Mouse (Mus musculus): ENCODE results near the gene Sec11a.
"Not testable (repeated sequence)": the region's sequence is repeated elsewhere in the genome, so short reads cannot be mapped to it uniquely, and the experiment has no call there.

Sec11a gene

DNA sequence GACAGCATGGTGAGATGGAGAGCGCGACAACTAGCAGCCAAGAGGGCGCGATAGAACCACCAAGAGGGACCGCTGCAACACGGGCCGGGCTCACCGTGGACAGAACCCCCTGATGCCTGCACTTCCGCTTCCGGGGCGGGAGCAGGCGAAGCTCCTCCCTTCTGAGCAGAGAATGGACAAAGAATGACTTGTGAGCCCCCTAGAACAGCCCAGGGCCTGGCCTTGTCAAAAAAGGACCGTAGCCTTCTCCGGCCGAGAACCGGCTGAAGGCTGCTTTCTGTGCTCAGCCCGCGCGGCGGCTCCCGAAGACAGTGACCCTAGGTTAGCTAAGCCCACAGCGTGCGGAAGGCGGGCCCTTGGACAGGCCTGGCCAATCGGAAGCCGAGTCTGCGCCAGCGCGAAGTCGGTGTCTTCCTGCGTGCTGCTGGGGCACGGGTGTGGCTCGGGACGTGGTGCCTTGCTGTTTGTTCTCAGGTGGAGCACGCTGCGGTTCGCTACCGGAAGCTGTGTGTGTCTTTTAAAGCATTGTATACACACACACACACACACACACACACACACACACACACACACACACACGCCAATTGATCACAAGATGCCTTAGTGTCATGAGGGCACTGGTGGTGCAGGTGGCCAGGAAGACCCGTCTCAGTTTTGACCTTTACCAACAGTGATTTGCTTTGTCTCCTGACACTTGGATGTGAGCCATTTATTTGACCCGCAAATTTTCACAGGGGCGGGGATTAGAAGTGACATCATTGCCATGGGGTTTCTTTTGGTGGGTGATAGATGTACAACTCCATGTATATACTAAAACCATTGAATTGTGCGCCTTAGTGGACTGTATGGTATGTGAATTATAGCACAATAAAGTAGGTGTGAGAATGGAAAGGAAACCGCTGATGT lies at the start of gene Sec11a:
TSS of gene Sec11a (minus strand) at position 336 of the 906 bp plus-strand sequence.
- peak; percentile 96 for DNase-seq

DNA sequence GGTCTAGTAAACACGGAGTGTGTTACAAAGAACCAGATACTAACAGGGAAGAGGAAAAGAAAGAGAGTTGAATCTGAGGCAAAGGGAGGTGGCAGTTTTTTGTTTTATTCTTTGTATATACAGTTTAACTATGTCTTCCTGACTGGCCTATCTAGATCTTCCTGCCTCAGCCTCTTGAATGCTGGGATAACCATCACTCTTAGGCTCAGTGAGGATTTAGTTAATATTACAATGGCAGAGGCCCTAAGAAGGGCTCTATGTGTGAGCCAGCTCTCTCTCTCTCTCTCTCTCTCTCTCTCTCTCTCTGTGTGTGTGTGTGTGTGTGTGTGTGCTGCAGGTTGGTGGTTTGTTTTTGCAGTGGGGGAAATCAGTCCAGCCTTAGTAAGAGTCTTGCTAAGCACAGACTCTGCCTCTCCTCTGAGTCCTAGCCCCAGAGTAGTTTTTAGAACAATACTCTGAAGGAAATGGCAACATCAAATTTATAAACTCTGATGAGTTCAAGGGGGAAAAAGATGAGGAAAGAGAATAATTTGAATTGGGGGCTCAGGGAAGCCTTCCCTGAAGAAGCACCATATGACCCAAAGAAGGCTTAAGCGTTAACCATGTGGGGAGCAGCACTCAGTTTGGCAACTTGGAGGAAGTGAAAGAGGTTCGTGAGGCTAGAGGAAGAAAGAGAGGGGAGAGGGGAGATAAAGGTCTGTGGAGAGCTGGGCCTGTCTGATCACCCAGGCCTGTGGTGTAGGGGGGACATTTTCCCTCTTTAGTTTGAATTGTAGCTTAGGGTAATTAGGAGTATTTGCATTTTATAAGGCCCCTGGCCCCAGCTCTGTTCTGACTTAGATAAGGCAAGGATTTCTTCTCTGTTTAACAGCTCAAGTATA lies 47.9 kb upstream of the Sec11a start:
- DNase-seq: no peak

DNA sequence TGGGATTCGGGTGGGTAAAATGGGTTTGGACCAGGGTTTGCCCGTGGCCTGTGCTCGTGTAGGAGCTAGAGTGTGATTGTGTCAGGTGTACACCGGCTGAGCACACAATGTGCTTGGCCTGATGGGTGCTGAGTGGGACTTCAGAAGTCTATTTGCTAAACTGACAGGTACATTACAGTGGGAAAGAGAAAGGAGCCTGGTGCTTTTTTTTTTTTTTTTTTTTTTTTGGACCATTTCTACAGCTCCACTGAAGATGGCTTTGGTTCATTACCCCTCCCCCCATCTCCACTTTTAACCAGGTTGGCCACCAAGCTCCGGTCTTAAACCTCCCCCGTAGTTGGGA lies 47.1 kb upstream of the Sec11a start:
- no peak for DNase-seq

DNA sequence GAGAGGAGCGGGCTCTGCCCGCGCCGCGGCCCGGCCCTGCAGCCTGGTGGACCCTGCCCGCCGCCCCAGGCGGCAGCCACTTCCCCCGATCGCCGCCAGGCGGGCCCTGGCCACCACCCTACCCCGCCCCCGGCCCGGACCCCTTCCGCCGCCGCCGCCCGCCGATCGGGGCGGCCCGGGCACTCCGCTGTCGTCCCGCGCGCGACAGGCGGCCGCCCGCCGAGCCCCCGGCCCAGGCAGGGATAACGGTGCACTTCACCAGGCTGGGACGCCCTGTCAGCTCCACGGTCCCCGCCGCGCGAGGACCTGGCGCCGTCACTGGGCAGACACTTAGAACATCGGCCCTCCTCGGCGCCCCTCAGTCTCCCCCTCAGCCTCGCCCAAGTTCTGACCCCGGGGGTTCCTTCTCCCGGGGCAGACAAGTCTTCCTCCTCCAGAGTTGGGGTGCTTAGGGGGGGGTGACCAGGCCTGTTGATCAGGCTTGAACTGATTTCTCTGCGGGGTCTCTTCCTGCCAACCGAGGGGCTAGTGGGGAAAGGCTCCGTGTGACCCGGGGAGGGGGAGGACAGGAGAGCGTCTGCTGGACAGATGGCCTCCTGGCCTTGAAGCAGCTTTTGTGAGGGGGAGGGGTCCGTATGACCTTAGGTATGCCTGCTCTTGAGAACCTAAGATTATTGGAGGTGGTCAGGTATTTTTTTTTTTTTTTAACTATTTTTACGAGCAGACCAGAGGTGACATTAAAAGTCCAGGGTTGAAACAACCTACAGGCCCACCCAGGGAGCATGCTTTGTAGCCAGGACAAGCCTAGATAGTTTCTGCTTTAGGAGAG lies 46.5 kb upstream of the Sec11a start:
- peak; percentile 57 for DNase-seq

DNA sequence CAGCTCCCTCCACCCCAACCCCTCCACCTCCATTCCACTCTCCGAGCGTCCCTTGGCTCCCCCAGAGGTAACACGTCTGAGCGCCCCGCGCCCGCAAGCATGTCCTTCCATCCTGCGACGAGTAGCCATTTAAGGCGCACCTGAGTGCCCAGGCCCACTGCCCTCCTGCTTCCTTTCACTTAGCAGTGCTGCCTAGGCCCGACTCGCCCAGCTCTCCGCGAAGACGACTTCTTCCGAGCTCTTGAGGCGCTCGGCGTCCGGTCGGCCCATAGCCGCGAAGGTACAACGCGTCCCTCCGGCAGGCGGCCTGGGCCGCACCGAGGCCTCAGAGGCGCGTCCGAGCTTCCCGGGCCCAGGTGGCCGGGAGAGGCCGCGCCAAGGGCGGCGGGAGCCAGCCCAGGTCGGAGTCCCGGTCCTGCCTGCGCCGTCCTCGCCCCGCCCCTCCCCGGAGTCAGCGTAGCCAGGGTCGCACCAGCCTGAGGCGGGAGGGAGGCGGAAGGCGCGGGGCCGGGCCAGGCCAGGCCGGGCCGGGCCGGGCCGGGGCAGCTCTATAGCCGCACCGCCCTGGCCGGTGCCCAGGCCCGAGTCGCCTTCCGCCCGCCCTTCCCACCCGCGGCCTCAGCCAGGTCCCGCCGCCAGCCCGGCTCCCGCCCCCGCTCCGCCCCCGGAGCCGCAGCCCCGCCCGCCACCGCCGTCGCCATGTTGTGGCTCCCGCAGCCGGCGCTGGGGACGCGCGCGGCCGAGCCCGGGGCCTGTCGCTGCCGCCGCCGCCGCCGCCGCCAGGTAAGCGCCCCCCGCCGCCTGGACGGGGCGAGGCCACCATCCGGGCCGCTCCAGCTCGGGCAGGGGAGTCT lies 45.6 kb upstream of the Sec11a start, which contains the start of gene Zfp592:
TSS of gene Zfp592 (plus strand) at position 702 of the 854 bp plus-strand sequence.
- peak; percentile 85 for DNase-seq

DNA sequence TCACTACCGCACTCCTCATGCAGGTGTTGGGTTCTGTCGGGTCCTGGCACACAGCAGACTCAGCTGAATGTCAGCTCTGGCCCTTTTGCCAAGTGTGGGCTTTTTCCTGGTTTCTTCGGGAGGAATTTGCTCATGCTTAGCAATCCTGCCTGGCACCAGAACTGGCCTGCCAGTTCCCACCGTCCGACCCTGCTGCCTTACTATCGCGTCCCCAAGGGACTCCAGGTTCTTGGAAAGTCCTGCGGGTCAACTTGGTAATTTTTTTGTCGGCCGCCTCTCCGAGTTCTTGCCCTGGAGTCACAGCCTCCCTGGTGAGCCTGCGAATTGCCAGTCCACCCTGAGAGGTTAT lies 45.0 kb upstream of the Sec11a start:
- peak; percentile 22 for DNase-seq

DNA sequence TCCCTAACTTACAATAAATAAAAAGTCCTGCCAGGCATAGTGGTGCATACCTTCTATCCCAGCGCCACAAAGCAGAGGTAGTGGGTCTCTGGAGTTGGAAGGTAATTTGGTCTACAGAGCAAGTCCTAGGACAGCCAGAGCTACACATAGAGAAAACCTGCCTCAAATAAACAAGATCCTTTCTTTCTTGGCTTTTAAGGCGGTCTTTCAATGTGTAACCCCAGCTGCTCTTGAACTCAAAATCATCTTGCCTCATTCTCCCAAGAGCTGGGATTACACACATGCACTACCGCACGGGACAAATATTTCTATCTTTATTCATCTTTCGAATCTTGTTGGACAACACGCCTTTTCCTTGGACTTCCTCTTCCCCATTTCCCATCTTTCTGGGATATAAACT lies 44.5 kb upstream of the Sec11a start:
- no peak for DNase-seq

DNA sequence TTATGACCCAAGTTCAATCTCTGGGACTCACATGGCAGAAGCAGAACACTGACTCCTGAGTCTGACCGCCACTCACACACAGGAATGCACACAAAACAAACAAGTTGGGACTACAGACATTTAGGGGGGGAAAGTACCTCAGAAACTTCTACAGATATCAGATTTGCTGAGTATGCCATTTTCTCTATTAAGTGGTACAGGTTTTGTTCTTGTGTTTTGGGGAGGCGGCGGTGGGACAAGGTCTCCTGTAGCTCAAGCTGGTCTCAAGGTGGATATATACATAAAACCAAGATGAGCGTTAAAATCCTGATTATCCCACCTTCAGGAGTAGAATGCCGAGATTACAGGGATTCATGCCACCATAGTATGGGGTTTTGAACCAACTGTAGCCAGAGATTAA lies 44.0 kb upstream of the Sec11a start:
- no peak for DNase-seq

DNA sequence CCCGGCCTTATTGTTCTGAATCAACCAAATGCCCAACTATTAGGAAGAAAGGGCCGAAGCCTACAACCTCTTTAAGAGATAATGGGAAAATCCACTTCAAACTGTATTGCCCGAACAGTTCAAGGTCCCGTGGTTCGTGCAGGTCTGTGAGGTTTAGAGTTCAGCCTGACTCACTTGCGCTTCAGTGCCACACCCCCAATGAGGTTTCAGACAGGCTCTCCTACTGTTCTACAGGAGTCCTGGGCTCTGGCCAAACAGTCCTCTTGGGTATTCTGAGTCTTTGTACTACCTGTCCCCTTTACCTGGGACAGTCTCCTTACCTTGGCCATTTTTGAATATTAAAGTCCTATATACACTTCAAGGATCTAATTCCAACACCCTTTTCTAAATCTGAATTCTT lies 42.7 kb upstream of the Sec11a start:
- DNase-seq: no peak

DNA sequence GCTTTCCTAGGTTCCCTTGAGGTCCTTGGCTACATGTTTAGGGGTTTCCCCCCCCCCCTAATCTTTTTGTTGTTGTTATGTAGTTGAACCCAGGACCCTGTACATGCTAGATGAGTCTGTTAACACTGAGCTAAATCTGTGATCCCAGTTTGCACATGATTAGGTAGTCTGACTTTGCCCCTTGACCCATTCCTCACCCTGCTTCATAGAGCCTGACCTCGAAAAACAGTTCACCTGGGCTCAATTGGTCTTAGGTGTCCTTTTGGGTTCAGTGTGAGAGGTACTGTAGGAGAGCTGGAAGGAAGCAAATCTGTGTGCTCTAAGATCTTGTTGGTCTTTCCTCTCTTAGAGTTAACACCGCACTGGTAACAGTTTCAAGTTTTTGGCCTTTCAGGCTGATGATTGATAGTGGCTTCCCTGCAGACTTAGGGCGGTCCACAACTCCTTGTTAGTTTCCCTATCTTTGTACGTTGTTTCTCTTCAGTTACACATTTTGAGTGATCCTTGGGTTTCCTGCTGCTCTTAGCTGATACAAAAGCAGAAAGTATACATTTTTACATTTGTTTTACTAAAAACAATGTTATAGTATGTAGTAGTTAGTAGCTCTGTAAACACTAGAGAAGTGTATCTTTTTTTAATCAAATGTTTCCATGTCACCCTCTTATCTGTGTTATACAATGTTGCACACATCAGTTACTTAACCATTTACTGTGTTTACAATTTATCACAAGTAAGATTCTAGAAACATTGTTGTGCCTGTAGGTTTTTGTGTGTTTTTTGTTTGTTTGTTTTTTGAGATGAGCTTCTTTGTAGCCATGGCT lies 40.4 kb upstream of the Sec11a start:
- DNase-seq: no peak

DNA sequence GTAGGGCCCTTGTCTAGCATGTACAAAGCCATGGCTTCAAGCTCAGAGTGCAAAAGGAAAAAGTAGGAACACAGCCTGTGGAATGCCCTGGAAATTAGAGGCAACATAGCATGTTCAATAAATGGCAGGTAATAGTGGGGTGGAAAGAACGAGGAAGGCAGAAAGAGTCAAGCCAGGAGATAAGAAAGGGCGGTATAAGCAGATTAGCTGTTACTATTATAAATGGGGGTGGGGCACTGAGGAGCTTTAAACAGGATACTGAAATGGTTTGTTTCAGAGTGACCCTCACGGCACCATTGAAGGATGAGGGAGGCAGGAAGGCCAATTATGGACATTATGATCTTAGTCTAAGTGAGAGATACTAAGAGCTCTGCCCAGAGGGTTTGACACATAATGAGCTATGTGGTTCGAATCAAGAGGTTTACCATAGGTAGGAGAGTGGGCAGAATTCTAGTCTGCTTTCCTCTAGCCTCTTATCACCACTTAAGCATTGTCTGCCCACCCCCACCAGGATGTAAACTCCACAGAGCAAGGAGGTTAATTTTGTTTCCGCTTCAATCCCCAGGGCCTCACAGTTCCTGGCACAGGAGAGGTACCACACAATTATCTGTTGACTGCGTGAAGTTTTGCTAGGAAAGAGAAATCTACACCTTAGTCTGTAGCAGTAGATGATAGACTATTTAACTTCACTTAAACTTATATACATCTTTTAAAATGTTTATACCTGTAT lies 39.0 kb upstream of the Sec11a start:
- DNase-seq: no peak

DNA sequence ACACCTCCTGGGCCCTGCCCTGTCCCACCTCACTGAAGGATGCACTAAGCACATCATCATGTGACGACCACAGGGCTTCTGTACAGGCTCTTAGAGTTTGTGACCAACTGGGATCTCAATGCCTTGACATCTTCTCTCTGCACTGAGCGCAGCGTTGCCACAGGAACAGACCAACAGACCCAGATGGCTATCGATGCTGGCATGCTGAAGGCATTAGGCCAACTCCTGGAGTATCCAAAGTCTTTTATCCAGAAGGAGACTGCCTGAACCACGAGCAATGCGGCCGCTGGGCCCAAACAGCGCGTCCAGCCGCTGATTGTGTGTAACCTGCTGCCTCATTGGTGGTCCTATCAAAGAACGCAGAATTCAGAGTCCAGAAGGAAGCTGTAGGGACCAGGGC lies 33.0 kb upstream of the Sec11a start:
- no peak for DNase-seq

DNA sequence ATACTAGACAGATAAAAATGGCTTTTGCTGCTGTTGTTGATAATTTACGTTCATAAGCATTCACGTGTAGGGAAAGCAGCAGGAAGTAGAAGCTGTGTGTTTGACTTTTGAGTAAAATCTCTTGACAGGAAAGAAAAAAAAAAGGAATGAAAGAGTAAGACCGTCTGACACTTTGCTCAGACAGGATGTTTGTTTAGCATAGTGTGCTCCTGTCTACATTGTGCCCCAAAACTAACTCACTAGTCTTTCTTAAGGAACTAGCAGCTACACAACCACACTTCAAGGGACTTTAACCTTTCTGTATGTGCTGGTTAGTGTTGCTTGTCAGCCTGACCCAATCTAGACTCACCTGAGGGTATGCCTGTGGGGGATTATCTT lies 26.0 kb upstream of the Sec11a start:
- not testable (repeated sequence) for DNase-seq

DNA sequence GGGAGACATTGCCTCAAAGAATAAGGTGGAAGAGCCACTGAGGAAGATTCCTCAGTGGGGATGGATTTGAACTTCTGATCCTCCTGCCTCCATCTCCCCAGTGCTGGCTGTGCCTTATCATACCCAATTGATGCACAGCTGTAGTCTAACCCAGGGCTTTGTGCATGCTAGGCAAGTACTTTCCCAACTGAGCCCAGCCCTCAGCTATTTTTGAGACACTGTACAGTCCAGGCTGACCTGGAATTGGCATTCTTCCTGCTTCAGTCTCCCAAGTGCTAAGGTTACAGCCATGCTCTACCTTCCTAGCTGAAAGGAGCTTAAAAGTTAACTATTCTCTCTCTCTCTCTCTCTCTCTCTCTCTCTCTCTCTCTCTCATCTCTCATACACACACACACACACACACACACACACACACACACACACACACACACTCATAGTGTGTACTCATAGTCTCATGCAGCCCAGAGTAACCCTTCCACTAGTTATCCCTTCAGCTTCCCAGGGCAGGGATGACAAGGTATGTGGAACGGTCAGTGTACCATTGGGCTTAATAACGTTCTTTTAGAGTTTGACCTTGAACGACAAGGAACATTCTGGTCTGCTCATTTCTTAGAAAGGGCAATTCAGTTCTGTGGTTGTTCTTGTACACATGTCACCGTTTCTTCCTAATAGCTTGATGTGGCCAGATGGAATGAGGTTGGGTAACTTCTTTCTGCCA lies 25.5 kb upstream of the Sec11a start:
- not testable (repeated sequence) for DNase-seq

DNA sequence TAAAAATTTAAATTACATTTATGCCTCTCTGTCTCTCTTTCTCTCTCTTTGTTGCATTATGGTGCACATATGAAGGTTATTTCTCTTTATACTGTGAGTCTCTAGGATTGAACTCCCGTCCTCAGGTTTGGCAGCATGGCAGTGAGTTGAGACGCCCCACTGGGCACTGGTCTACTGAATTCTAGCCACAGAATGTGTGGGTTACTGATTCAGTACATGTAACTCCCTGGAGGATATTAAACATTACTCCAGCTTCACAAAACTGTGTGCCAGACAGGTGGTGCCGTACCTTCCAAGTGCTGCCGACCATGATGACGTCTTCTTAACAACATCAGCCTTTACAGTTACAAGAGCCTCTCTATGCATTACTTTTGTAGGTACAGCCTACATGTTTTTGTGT lies 24.5 kb upstream of the Sec11a start:
- no peak for DNase-seq

DNA sequence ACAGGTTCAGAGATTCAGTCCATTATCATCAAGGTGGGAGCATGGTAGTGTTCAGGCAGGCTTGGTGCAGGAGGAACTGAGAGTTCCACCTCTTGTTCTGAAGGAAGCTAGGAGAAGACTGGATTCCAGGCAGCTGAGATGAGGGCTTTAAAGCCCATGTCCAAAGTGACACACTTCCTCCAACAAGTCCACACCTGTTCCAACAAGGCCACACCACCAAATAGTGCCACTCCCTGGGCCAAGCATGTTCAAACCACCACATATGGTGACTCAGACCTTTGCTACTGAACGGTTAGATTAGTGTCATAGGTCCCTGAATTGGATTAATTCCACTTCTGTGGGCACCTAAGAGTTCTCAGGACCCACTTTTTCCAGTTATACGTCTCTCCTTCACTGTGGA lies 23.8 kb upstream of the Sec11a start:
- no peak for DNase-seq

DNA sequence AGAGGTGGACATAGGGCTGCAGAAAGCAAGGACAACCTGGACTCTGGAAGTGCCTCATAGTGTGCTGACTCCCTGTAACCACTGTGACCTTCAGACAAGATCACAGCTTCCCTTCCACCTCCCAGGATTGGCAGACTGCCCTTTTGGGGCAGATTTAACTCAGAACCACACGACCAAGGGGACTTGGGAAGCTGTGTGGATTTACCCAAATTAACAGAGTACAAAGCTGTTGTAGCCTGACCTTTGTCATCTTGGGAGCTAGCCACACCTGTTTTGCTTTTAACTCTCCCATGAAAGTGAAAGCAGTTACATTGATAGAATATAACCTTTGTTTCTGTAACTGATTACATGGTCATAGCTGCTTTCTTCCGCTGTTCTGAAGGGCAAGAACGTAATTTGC lies 23.3 kb upstream of the Sec11a start:
- DNase-seq: no peak

DNA sequence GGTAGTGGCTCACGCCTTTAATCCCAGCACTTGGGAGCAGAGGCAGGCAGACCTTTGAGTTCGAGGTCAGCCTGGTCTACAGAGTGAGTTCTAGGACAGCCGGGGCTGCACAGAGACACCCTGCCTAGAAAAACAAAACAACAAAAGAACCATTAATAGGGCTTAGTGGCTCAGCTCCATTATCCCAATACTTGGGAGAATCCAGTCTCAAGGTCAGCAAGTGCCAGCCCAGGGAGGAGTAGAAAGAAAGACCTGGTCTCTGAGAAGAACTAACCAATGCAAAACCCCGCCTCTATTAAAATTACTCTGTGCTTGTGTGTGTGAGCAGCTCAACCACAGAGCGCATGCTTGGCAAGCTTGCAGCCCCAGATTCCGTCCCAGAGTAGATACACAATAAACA lies 15.2 kb upstream of the Sec11a start:
- DNase-seq: no peak

DNA sequence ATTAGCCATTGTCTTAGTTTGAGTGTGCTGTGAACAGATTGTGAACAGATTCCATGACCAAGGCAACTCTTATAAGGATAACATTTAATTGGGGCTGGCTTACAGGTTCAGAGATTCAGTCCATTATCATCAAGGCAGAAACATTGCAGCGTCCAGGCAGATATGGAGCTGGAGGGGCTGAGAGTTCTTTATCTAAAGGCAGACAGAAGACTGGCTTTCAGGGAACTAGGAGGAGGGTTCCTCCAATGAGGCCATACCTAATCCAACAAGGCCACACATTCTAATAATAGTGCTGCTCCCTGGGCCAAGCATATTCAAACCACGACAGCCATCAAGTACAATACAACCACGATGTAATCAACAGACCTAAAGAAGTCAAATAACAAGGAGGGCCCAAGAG lies 11.4 kb upstream of the Sec11a start:
- DNase-seq: no peak

DNA sequence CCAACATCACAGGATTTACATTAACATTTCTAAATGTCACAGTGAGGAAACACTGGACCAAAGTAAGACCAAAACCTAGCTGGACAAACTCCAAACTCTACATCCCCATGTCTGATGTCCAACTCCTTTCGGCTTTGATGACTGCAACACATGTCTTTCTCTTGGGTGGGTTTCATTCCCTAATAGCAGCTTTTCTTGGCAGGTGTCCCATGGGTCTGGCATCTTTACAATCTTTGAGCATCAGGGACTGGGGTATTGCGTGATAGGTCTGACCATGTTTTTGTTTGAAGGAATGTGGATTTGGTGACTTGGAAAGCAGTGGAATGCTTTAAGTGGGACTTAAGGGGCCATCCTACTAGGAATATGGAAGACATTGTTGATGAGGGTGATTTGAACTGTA lies 9.3 kb upstream of the Sec11a start:
- no peak for DNase-seq
